Mouse (Mus musculus) adrenal gland, postnatal 4 days (tissue): ENCODE data around the gene Akt1. TPM values are rescaled to one million over a fixed set of nuclear protein-coding genes. Genes with fewer than 3 reads are reported as not detected.

Source experiments
- DNase-seq, 2 experiments: peaks; one replicate each; pipeline ENCODE4 v3.0.0; 2021 to 2022; ENCODE audit warnings: low spot score in 2 of 2, mixed read lengths in 2 of 2
- total RNA-seq, 2 experiments: library from RNA; stranded (reverse); gene quantifications; 2 replicates each; pipeline ENCODE4 v1.2.3; 2021

Akt1 gene
- total RNA-seq, 2 experiments from 2014 or later = 334 to 351 TPM

GRCm38 (mm10) chr12:112663716-112664115, 11.0 kb downstream of the Akt1 start:
- no peak for DNase-seq

GRCm38 (mm10) chr12:112663303-112663702, 11.4 kb downstream of the Akt1 start:
- no peak for DNase-seq

- DNase-seq = no peak
These were observed 12.8 kb downstream of the Akt1 start for GRCm38 (mm10) chr12:112661851-112662250.

GRCm38 (mm10) chr12:112661327-112661605, 13.4 kb downstream of the Akt1 start:
- no peak for DNase-seq

GRCm38 (mm10) chr12:112660576-112661326, 13.9 kb downstream of the Akt1 start:
- no peak for DNase-seq

- DNase-seq = peak; percentile 59 to 65
These were observed 15.6 kb downstream of the Akt1 start for GRCm38 (mm10) chr12:112659109-112659508.

- DNase-seq = no peak
These were observed 16.1 kb downstream of the Akt1 start for GRCm38 (mm10) chr12:112658619-112659018.

- DNase-seq = no peak
These were observed 20.6 kb downstream of the Akt1 start for GRCm38 (mm10) chr12:112654076-112654475.

GRCm38 (mm10) chr12:112653157-112653824, 21.4 kb downstream of the Akt1 start:
- DNase-seq = peak in 1 of 2 experiments; percentile 77

GRCm38 (mm10) chr12:112651778-112652439, 22.8 kb downstream of the Akt1 start:
- no peak for DNase-seq

- no peak for DNase-seq
These were observed 26.6 kb downstream of the Akt1 start for GRCm38 (mm10) chr12:112648081-112648480.

GRCm38 (mm10) chr12:112646139-112646538, 28.5 kb downstream of the Akt1 start:
- no peak for DNase-seq

- no peak for DNase-seq
These were observed 29.7 kb downstream of the Akt1 start for GRCm38 (mm10) chr12:112644855-112645506.

- peak; percentile 96 to 99 for DNase-seq
These were observed 30.4 kb downstream of the Akt1 start, which contains the start of gene Siva1 for GRCm38 (mm10) chr12:112644180-112644854. TSS of gene Siva1 (plus strand) at chr12:112644679.

- no peak for DNase-seq
These were observed 31.6 kb downstream of the Akt1 start for GRCm38 (mm10) chr12:112643126-112643525.

- no peak for DNase-seq
These were observed 35.2 kb downstream of the Akt1 start for GRCm38 (mm10) chr12:112639526-112639925.

GRCm38 (mm10) chr12:112633686-112634085, 41.0 kb downstream of the Akt1 start:
- DNase-seq = no peak

- no peak for DNase-seq
These were observed 41.8 kb downstream of the Akt1 start for GRCm38 (mm10) chr12:112632907-112633306.

GRCm38 (mm10) chr12:112632084-112632777, 42.5 kb downstream of the Akt1 start:
- DNase-seq = no peak

- DNase-seq = no peak
These were observed 43.2 kb downstream of the Akt1 start for GRCm38 (mm10) chr12:112631472-112631871.
